Mouse (Mus musculus): ENCODE results near the gene Snai1.
A peak's percentile ranks its signal among the peaks of the same experiment; 100 is the strongest.

Gene Snai1

GRCm38 (mm10) chr2:167519606-167520252, 18.3 kb upstream of the Snai1 start:
- no peak for DNase-seq (ENCODE audit: low spot score in 2 of 2)

GRCm38 (mm10) chr2:167528278-167528677, 9.7 kb upstream of the Snai1 start:
- DNase-seq (ENCODE audit: low spot score in 2 of 2): peak in 1 of 2 experiments; percentile 28

- DNase-seq (ENCODE audit: low spot score in 2 of 2): no peak
Observed at GRCm38 (mm10) chr2:167529935-167530513, 8.0 kb upstream of the Snai1 start.

GRCm38 (mm10) chr2:167530536-167530935, 7.5 kb upstream of the Snai1 start:
- no peak for DNase-seq (ENCODE audit: low spot score in 2 of 2)

GRCm38 (mm10) chr2:167532131-167532530, 5.9 kb upstream of the Snai1 start:
- DNase-seq (ENCODE audit: low spot score in 2 of 2): no peak

GRCm38 (mm10) chr2:167533880-167534279, 4.1 kb upstream of the Snai1 start:
- DNase-seq (ENCODE audit: low spot score in 2 of 2): no peak

GRCm38 (mm10) chr2:167536320-167536945, 1.6 kb upstream of the Snai1 start:
- no peak for DNase-seq (ENCODE audit: low spot score in 2 of 2)

- no peak for DNase-seq (ENCODE audit: low spot score in 2 of 2)
Observed at GRCm38 (mm10) chr2:167538671-167539306, 794 bp downstream of the Snai1 start.

- DNase-seq (ENCODE audit: low spot score in 2 of 2): no peak
Observed at GRCm38 (mm10) chr2:167539536-167540476, 1.8 kb downstream of the Snai1 start.

GRCm38 (mm10) chr2:167540477-167541110, 2.6 kb downstream of the Snai1 start:
- DNase-seq (ENCODE audit: low spot score in 2 of 2): no peak

GRCm38 (mm10) chr2:167541324-167541723, 3.3 kb downstream of the Snai1 start:
- no peak for DNase-seq (ENCODE audit: low spot score in 2 of 2)

- DNase-seq (ENCODE audit: low spot score in 2 of 2): no peak
Observed at GRCm38 (mm10) chr2:167541761-167542160, 3.8 kb downstream of the Snai1 start.

- DNase-seq (ENCODE audit: low spot score in 2 of 2): no peak
Observed at GRCm38 (mm10) chr2:167542361-167542760, 4.4 kb downstream of the Snai1 start.

- DNase-seq (ENCODE audit: low spot score in 2 of 2): no peak
Observed at GRCm38 (mm10) chr2:167543121-167544003, 5.4 kb downstream of the Snai1 start.

- no peak for DNase-seq (ENCODE audit: low spot score in 2 of 2)
Observed at GRCm38 (mm10) chr2:167544004-167544356, 6.0 kb downstream of the Snai1 start.

GRCm38 (mm10) chr2:167544456-167544855, 6.5 kb downstream of the Snai1 start:
- DNase-seq (ENCODE audit: low spot score in 2 of 2): no peak

- no peak for DNase-seq (ENCODE audit: low spot score in 2 of 2)
Observed at GRCm38 (mm10) chr2:167546447-167547195, 8.6 kb downstream of the Snai1 start.

GRCm38 (mm10) chr2:167547444-167547843, 9.4 kb downstream of the Snai1 start:
- no peak for DNase-seq (ENCODE audit: low spot score in 2 of 2)

- no peak for DNase-seq (ENCODE audit: low spot score in 2 of 2)
Observed at GRCm38 (mm10) chr2:167548961-167549360, 11.0 kb downstream of the Snai1 start.
